Mouse (Mus musculus) forelimb bud, embryonic 11.5 days (tissue): Measurements from ENCODE around the gene Ciao2b.
"Not testable (repeated sequence)": the region's sequence is repeated elsewhere in the genome, so short reads cannot be mapped to it uniquely, and the experiment has no call there.

Source experiments
- DNase-seq: peaks from one replicate; pipeline ENCODE4 v3.0.0-alpha.2; 2012; ENCODE audit warnings: low read depth, low spot score

The Ciao2b gene

DNA sequence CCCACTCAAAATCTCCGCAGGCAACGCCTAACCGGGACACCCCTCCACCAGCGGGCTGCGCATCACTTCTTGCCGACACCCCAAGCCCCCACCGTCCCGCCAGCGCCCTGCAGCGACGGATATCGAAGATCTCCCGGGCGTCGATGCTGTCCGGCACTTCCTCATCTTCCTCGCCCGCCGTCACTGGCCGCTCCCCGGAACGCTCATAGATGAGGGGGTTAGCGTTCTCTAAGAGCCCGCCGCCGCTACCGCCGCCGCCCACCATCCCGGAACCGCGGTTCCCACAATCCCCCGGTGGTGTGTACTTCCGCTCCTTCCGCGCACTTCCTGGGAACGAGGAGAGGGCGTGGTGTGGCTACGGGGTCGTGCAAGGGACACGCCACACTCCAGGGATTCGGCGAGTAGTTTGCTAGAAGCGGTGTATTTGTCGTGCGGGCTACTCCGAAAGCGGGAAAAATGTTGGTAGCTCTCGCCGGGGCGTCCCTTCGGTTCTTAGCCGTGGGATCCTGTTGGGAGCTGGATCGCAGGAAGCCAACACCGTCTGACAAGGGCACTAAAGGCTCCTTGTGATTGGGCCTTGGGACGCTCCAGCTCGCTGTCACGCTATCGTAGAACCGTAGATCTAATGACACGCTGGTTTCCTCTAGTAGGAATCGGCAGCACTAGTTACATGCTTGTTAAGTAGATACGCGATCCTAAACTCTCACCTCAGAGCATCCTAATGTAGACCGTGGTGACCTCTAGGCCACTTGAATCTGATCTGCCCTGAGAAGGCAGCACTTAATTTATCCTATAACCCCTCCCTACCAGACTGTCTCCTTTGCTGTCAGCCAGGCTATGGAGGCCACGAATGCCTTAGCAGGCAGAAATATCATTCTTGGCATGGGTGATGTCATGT, at the start of gene Ciao2b:
TSS of gene Ciao2b (minus strand) at position 540 of the 898 bp plus-strand sequence.
- peak; percentile 79 for DNase-seq

DNA sequence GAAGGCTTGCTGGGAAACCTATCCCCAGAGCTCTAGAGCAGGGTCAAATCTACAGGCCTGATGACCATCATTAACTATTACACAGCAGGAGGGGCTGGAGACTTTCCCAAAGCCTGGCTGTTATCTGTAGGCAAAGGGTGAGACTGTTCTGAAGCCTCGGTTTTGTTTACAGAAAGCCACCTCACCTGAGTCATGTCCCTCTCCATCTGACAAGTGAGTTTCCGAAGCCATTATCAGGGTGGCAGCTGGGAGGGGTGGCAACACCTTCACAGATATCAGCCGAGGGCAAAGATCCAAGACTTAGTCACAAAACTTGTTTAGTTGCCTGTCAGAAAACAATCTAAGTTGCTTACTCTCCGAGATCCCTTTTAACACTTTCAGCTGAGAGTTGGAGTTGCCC, 46.7 kb upstream of the Ciao2b start:
- no peak for DNase-seq

DNA sequence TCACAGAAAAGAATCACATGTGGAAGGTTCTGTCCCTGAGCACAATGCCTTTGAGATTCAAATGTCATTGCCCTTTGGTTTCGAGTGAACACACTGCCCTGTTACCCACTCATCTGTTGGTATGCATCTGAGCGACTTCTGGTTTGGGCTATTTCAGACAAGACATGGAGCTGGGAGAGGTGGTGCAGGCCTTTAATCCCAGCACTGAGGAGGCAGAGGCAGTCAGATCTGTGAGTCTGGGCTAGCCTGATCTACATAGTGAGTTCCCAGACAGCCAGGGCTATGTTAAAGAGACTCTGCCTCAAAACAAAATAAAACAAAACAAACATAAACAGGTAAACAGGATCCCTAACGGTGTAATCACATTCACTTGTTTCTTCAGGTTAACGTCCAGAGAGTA, 13.8 kb upstream of the Ciao2b start:
- DNase-seq = no peak

DNA sequence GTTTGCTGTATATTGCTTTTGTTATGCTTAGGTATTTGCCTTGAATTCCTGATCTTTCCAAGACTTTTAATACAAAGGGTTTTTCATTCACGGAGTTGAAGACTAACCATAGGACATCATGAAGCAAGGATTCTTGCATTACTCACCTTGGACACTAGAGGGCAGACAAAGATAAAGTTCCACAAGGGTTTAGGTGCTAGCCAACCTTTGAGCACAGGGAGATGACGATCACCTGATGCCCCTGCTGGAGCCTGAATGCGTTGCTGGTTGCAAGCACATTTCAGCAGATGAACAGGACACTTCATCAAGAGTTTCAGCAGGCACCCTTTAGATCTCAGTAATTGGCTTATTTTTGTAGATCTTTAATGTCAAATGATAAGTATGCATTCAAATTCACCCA, 13.2 kb upstream of the Ciao2b start:
- peak; percentile 91 for DNase-seq

DNA sequence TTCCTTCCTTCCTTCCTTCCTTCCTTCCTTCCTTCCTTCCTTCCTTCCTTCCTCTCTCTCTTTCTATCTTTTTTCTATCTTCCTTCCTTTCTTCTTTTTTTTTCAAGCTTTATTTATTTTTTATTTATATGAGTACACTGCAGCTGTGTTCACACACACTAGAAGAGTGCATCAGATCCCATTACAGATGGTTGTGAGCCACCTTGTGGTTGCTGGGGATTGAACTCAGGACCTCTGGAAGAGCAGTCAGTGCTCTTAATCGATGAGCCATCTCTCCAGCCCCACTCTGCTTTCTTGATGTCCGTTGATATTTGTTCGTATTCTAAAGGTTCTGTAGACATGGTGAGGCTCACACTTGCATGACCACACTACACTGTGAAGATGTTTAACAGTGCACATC, 2.4 kb upstream of the Ciao2b start:
- not testable (repeated sequence) for DNase-seq

DNA sequence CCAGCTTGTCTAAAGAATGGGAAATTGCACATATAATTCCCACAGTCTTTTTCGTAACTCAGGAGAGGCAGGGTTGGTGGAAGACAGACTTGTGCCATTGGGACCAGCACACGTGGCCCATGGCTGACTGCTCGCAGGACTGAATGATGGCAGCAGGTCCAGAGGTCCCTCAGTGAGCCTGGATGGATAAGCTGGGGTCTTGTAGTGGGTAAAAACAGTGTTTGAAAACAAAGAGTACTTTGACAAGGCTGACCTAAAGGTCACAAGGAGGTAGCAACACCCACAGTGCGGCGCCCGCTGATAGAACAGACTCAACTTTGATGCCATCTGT, 524 bp upstream of the Ciao2b start:
- no peak for DNase-seq

DNA sequence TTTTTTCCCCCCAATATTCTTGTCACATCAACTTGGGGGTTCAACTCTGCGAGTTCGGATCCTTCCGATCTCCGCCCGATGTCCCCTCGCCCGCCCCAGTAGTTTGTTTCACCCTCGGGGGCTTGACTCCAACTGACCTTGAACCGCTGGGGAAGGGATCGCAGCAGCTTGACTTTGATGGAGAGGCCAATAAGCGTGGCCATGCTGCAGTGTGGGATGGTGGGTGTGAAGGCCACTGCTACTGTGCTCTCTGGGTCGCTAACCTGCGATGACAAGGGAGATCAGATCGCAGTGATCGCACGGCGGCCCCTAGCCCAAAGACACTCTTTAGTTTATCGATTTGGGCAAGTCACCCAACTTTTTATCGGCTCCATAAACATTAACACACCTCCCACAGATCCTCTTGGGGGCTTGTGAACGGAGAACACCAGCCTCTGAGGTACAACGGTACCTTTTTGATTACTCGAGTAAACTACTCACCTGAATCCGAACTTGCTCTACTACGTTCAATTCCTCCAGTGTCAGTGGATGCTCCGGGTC, 864 bp downstream of the Ciao2b start:
- DNase-seq = no peak

DNA sequence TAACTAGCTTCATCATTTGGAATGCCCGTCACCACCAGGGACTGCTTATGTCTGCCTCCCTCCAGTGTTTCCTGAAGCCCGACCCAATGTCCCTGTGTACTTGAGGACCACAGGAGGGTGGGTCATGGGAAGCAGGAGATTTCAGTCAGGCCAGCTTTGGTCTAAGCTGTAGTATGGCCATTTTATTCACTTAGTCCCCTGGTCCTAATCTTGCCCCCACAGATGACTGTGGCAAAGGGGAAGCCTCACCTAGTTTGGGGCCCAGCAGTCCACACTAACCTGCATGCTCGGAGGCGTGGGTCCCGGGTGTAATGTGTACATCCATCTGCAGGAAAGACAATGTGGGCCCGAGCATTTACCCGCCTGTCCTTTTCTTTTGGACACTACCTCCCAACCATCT, 1.5 kb downstream of the Ciao2b start:
- no peak for DNase-seq

DNA sequence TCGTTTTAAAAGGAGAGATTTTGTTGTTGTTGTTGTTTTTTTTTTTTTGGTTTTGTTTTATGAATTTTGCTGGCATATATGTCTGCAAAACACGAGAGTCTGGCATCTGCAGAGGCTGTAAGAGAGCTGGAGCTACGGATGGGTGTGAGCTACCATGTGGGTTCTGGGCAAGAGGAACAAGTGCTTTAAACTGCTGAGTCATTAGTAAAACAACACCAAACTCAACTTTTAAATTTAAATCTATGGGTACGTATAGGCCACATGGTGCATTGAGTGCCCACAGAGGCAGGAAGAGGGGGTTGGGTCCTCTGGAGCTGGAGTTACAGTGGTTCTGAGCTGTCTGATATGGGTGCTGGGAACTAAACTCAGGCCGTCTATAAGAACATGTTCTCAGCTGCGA, 3.8 kb downstream of the Ciao2b start:
- no peak for DNase-seq

DNA sequence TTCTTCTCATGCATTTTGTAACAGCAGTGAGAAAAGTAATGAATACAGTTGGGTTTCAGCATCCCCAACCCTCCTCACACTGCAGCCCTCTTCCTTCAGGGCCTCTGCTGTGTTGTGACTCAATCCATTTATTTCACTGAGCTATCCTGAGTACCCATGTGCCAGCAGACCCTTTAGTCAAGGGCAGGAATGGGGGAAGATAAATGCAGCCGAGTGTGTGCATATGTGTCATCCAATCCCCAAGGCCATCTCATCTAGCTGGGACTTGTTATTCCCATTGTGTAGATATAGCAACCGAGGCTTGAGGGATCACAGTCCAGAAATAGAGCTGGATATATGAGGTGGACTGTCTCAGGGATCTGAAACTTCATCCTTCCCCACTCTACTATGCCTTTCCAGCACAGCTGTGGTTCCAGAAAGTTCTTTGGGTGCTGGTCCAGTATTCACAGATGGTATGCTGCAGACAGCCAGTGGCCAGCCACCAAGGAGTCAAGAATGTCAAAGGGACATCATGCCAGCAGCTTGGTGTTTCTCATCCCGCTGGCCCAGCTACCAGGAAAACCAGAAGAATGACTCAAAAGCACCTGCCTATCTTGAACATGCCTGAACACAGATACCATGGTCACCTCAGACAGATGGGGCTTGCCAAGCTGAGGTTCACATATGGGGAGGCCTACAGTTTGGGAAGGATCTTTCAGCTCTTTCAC, 6.6 kb downstream of the Ciao2b start:
- no peak for DNase-seq

DNA sequence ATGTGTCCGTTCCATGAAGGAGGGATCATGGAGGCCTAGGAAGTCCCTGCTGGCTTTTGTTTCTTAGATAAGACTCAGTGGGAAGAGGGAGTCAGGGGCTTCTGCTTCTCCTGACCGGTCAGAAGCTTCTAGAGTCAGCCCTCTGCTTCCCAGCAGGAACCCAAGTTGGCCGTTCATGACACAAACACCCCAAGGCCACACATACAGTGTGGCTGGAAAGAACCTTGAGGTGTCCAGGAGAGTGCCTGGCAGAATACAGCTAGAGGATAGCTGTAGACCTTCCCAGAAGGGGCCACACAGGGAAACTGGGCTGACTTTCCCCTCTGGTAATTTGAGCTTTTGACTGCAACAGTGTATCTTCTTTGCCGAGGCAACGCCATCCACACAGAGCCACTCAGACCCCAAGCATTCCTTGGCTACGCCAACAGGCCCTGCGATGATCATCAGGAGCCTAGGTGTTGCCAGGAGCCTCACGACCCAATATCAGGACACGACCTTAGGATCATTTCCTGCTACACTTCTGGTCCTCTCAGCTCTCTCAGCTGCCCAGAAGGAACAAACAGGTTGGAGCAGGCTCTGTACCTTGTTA, 8.5 kb downstream of the Ciao2b start:
- no peak for DNase-seq

DNA sequence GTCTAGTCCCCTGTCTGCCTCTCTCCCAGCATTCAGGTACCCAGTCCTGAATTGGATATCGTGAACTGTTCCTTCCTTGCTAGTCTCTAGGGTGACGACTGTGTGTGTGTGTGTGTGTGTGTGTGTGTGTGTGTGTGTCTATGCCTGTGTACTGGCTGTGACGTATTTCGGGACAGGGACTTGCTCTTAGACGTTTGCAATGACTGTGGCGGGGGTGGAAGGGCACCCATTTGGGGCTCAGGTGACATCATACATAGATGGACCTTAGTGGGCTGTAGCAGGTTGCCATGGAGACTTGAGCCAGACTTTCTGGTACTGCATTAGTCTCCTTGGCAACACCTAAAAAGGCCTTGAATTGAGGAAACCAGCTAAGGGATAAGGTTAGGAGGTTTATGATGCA, 9.3 kb downstream of the Ciao2b start:
- DNase-seq = no peak

DNA sequence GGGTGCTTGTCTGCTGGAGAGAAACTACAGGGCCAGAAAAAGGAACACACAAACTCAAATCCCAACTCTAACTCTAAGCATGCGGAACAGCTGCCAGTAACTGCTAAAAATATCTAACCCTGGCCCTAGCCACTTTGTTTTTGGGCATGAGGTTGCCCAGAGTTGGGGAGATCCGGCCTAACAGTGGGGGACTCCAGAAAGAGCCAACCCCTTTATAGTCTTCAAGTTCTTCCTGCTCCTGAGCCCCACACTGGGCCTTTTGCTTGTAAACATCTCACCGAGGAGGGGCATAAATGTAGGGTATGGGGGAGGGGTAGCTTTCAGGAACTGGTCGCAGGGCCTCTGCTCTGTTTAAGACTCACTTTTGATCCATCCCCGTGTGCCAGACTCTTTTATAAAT, 9.8 kb downstream of the Ciao2b start:
- peak; percentile 28 for DNase-seq

DNA sequence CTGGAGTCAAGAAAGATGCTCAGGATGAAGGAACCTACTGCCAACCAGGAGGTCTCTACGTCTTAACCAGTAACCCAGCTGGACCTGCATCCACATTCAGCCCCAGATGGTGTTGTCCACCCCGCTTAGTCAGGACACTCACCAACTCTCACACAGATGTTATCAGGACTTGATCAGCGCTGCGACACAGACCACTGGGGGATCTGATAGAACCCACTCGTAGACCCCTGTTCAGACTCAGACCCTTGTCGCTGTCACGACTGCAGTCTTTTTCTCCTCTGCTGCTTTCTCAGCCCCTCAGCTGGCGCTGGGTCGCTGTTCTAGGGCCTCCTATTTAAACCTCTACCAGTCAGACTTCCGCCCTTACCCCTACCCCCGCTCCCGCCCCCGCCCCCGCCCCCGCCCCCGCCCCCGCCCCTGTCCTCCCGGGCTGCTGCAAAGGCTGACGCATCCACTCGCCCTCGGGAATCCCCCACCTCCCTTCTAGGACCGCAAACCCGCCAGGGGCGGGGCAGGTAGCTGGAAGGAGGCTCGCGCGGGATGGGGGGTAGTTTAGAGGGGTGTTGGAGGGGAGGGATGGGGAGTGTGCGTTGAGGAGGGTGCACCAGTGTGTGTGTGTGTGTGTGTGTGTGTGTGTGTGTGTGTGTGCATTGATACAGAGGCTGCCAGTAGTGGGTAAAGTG, 10.6 kb downstream of the Ciao2b start, which contains the start of gene Rrad:
TSS of gene Rrad (minus strand) at position 347 of the 683 bp plus-strand sequence.
- DNase-seq = peak; percentile 45

DNA sequence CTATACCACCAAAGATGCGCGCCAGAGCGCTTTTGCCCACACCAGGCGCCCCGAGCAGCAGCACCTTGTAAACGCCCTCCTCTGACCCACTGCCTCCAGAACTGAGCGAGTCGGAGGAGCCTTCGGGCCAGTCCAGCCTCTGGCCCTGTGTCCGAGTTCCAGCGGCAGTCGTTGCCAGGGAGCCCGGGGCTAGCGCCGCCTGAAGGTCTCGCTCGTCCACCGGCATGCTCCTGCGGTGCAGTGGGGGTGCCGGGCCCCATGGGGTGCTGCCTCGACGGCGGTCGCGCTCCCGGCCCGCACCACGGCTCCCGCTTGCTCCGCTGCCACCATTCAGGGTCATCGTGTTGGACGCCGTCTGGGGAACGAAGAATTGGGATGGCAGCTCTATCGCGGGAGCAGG, 11.2 kb downstream of the Ciao2b start:
- DNase-seq = no peak

DNA sequence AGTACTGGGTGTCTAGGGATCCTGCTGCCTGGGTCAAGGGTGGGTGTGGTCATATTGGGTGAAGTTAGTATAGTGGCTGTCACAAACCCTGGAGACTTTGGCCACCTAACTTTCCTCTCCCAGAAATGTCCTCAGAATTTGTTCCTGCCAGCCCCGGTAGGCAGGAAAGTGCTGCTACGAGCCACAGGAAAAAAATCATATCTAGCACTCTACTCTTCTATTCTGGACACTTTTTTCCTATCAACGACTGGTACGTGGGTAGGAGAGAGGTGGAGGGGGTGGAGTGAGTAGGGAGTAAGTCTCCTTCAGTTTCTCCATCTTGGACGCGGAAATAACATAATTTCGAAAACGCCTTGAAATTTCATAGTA, 11.7 kb downstream of the Ciao2b start:
- DNase-seq = no peak

DNA sequence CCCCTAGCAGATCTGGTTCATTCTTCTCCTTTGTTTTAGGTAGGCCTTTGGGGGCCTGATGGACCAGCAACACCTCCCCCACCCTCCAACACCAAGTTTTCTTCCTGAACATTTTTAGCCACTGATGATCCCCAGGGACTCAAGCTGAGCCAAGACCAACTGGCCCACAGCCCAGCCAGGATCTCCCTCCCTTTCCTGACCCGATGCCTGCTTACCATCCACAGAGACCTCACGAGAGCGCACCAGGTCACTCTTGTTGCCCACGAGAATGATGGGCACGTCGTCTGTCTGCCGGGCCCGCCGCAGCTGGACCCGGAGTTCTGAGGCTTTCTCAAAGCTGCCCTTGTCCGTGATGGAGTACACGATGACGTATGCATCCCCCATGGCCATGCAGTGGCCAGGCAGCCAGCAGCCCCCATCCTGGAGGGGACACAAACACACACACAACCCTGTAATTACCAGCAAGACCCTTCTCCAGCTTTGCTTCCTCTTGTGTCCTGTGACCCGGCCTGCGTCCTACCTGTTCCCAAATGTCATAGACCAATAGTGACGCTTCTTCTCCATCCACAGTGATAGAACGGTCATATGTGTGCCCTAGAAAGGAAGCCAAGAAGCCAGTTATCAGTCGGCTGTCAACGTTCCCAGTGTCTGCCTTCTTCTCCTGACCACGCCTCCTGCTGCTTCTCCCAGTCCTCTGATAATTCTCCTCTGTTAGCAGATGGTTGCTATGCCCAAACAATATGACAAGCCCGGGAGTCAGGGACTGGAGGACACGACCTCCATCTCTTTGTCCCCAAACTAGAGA, 12.3 kb downstream of the Ciao2b start:
- DNase-seq = no peak

DNA sequence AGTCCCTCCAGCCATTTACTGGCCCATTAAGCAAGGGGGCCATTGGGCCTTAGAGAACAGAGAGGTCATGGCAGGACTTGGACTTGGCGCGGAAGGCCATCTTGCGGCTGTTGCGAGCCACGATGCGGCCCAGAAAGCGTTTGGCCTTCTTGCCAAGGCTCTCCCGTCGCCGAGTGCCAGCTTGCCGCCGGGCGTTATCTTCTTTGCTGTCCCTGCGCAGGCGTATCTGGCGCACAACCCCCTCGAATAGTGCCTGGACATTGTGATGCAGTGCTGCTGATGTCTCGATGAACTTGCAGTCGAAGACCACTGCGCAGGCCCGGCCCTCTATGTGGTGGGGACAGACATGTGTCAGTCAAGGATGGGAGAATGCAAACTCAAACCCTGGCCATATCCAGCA, 13.4 kb downstream of the Ciao2b start:
- no peak for DNase-seq

DNA sequence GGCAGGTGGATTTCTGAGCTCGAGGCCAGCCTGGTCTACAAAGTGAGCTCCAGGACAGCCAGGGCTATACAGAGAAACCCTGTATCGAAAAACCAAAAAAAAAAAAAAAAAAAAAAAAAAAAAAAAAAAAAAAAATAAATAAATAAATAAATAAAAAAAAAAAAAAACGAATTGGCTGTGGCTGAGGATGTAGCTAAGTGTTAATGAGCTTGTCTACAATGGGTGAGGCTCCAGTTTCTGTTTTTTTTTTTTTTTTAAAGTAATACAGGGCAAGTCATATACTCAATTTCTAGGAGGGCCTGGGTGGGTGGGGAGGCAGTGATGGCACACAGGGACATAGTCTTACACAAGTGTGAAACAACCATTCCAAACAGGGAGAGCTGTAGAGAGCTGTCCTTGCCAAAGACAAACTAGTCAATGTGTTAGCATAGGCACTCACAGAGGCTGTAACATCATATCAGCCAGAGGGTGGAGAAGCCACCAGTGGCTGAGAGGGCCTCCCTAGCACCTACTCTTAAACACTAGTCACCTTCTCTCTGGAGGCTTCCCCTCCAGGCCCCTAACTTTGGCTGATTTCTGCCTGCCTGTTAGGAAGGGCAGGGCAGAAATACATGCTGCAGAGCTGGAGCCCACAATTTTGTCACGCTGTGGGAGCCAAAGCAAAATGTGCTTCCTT, 14.6 kb downstream of the Ciao2b start:
- DNase-seq = no peak

DNA sequence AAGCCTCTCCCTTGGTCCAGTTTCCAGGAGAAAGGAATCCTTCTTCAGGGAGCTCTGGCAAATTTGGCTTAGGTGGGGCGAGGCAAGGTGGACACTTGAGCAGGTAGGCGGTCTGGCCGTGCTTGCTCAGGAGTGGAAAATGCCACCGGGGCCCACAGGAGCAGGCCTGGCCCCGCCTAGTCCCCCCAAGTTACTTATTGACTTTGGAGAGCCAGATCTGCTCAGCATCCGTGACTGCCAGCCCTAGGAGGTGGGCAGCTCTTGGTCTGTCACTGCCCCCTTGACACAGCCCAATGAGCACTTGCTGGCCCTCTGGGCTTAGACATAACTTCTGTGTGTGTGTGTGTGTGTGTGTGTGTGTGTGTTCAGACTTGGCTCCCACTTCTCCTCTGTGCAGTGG, 17.6 kb downstream of the Ciao2b start, which contains the start of gene Cdh16:
TSS of gene Cdh16 (minus strand) at position 236 of the 400 bp plus-strand sequence.
- DNase-seq = no peak
